Mouse (Mus musculus): ENCODE measurements at regions not wholly inside any gene's neighbourhood (a gene's known extent, or its start where the extent isn't known, plus 50 kb on each side); places are given as distances from the start of the nearest gene placed in this dataset.
"Not testable (repeated sequence)": the region's sequence is repeated elsewhere in the genome, so short reads cannot be mapped to it uniquely, and the experiment has no call there.

GRCm38 (mm10) chr4:71454811-71455210 lies 303.0 kb downstream of the Gm11232 start:
- WGBS: 39% methylated on average over 3 of the region's 3 CpGs
- H3K27me3 ChIP-seq (ENCODE audit: control insufficient read depth, insufficient read depth, low read depth, low read length): no peaks in the 10 kb centered on the region
- no peak for ATAC-seq

GRCm38 (mm10) chr4:71453499-71453898 lies 304.3 kb downstream of the Gm11232 start:
- H3K4me1 ChIP-seq (ENCODE audit: control insufficient read depth, insufficient read depth, low read length): no peaks in the 10 kb centered on the region
- WGBS: 88% methylated on average over 3 of the region's 3 CpGs
- no peaks in the 10 kb centered on the region for H3K27me3 ChIP-seq (ENCODE audit: control insufficient read depth, insufficient read depth, low read depth, low read length)
- H3K9me3 ChIP-seq (replicated peaks; ENCODE audit: control insufficient read depth, low read length, poor library complexity, severe bottlenecking): no peaks in the 10 kb centered on the region
- no peak for ATAC-seq
- no peak overlapping the region for H3K4me2 ChIP-seq (ENCODE audit: low read length)
- H3K27ac ChIP-seq (ENCODE audit: low read length): no peak overlapping the region
- no peaks in the 10 kb centered on the region for H3K36me3 ChIP-seq (ENCODE audit: control insufficient read depth, insufficient read depth, low read length)
- no peak overlapping the region for H3K4me3 ChIP-seq (ENCODE audit: low read depth, low read length)
- H3K9ac ChIP-seq (ENCODE audit: low read depth, low read length): no peak overlapping the region

More at GRCm38 (mm10) chr4:71454811-71455210, 303.0 kb downstream of the Gm11232 start:
- Histone ChIP-seq H3K9ac (ENCODE audit: low read depth, low read length) (no peak overlapping the region), H3K27ac (ENCODE audit: low read length) (no peak overlapping the region), H3K4me3 (ENCODE audit: low read depth, low read length) (no peak overlapping the region), H3K4me1 (ENCODE audit: control insufficient read depth, insufficient read depth, low read length) (no peaks in the 10 kb centered on the region), H3K4me2 (ENCODE audit: low read length) (no peak overlapping the region), H3K36me3 (ENCODE audit: control insufficient read depth, insufficient read depth, low read length) (no peaks in the 10 kb centered on the region), H3K9me3 (replicated peaks; ENCODE audit: control insufficient read depth, low read length, poor library complexity, severe bottlenecking) (no peaks in the 10 kb centered on the region)

GRCm38 (mm10) chr4:71446461-71446860 lies 311.3 kb downstream of the Gm11232 start:
- no peak for ATAC-seq
- WGBS: 90% methylated on average over 2 of the region's 2 CpGs

GRCm38 (mm10) chr4:71431245-71431929 lies 326.4 kb downstream of the Gm11232 start:
- H3K9me3 ChIP-seq (replicated peaks; ENCODE audit: control insufficient read depth, low read length, poor library complexity, severe bottlenecking): no peaks in the 10 kb centered on the region
- no peak overlapping the region for H3K27ac ChIP-seq (ENCODE audit: low read length)
- WGBS: 95% methylated on average over 3 of the region's 3 CpGs
- H3K4me1 ChIP-seq (ENCODE audit: control insufficient read depth, insufficient read depth, low read length): no peaks in the 10 kb centered on the region
- H3K4me2 ChIP-seq (ENCODE audit: low read length): no peak overlapping the region
- no peak for ATAC-seq
- H3K4me3 ChIP-seq (ENCODE audit: low read depth, low read length): no peak overlapping the region
- no peaks in the 10 kb centered on the region for H3K27me3 ChIP-seq (ENCODE audit: control insufficient read depth, insufficient read depth, low read depth, low read length)
- no peaks in the 10 kb centered on the region for H3K36me3 ChIP-seq (ENCODE audit: control insufficient read depth, insufficient read depth, low read length)
- H3K9ac ChIP-seq (ENCODE audit: low read depth, low read length): no peak overlapping the region

More at GRCm38 (mm10) chr4:71446461-71446860, 311.3 kb downstream of the Gm11232 start:
- Histone ChIP-seq H3K36me3 (ENCODE audit: control insufficient read depth, insufficient read depth, low read length) (no peaks in the 10 kb centered on the region), H3K27ac (ENCODE audit: low read length) (no peak overlapping the region), H3K4me2 (ENCODE audit: low read length) (no peak overlapping the region), H3K4me1 (ENCODE audit: control insufficient read depth, insufficient read depth, low read length) (no peaks in the 10 kb centered on the region), H3K9ac (ENCODE audit: low read depth, low read length) (no peak overlapping the region), H3K27me3 (ENCODE audit: control insufficient read depth, insufficient read depth, low read depth, low read length) (no peaks in the 10 kb centered on the region), H3K4me3 (ENCODE audit: low read depth, low read length) (no peak overlapping the region), H3K9me3 (replicated peaks; ENCODE audit: control insufficient read depth, low read length, poor library complexity, severe bottlenecking) (no peaks in the 10 kb centered on the region)

GRCm38 (mm10) chr4:71422121-71422520 lies 335.6 kb downstream of the Gm11232 start:
- H3K27ac ChIP-seq (ENCODE audit: low read length); H3K9me3 ChIP-seq (replicated peaks; ENCODE audit: control insufficient read depth, low read length, poor library complexity, severe bottlenecking); ATAC-seq; H3K36me3 ChIP-seq (ENCODE audit: control insufficient read depth, insufficient read depth, low read length); H3K9ac ChIP-seq (ENCODE audit: low read depth, low read length); H3K4me3 ChIP-seq (ENCODE audit: low read depth, low read length); H3K4me1 ChIP-seq (ENCODE audit: control insufficient read depth, insufficient read depth, low read length); H3K27me3 ChIP-seq (ENCODE audit: control insufficient read depth, insufficient read depth, low read depth, low read length); H3K4me2 ChIP-seq (ENCODE audit: low read length): not testable (repeated sequence)
- 90% methylated on average over 7 of the region's 7 CpGs for WGBS

GRCm38 (mm10) chr4:71409867-71410266 lies 347.9 kb downstream of the Gm11232 start:
- Histone ChIP-seq H3K4me2 (ENCODE audit: low read length) (no peak overlapping the region), H3K4me3 (ENCODE audit: low read depth, low read length) (no peak overlapping the region), H3K4me1 (ENCODE audit: control insufficient read depth, insufficient read depth, low read length) (no peaks in the 10 kb centered on the region), H3K27me3 (ENCODE audit: control insufficient read depth, insufficient read depth, low read depth, low read length) (no peaks in the 10 kb centered on the region), H3K27ac (ENCODE audit: low read length) (no peak overlapping the region), H3K9ac (ENCODE audit: low read depth, low read length) (no peak overlapping the region), H3K36me3 (ENCODE audit: control insufficient read depth, insufficient read depth, low read length) (no peaks in the 10 kb centered on the region), H3K9me3 (replicated peaks; ENCODE audit: control insufficient read depth, low read length, poor library complexity, severe bottlenecking) (no peaks in the 10 kb centered on the region)
- no peak for ATAC-seq

GRCm38 (mm10) chr4:71390444-71390843 lies 367.3 kb downstream of the Gm11232 start:
- no peak for ATAC-seq
- no peaks in the 10 kb centered on the region for H3K27me3 ChIP-seq (ENCODE audit: control insufficient read depth, insufficient read depth, low read depth, low read length)
- no peaks in the 10 kb centered on the region for H3K36me3 ChIP-seq (ENCODE audit: control insufficient read depth, insufficient read depth, low read length)
- H3K9ac ChIP-seq (ENCODE audit: low read depth, low read length): no peak overlapping the region
- 94% methylated on average over 1 of the region's 1 CpGs for WGBS
- H3K27ac ChIP-seq (ENCODE audit: low read length): no peak overlapping the region
- no peaks in the 10 kb centered on the region for H3K4me1 ChIP-seq (ENCODE audit: control insufficient read depth, insufficient read depth, low read length)
- H3K4me2 ChIP-seq (ENCODE audit: low read length): no peak overlapping the region
- H3K4me3 ChIP-seq (ENCODE audit: low read depth, low read length): no peak overlapping the region
- H3K9me3 ChIP-seq (replicated peaks; ENCODE audit: control insufficient read depth, low read length, poor library complexity, severe bottlenecking): no peaks in the 10 kb centered on the region

GRCm38 (mm10) chr4:71369276-71369675 lies 388.5 kb downstream of the Gm11232 start:
- no peak overlapping the region for H3K9ac ChIP-seq (ENCODE audit: low read depth, low read length)
- no peaks in the 10 kb centered on the region for H3K4me1 ChIP-seq (ENCODE audit: control insufficient read depth, insufficient read depth, low read length)
- H3K27me3 ChIP-seq (ENCODE audit: control insufficient read depth, insufficient read depth, low read depth, low read length): no peaks in the 10 kb centered on the region
- no peaks in the 10 kb centered on the region for H3K9me3 ChIP-seq (replicated peaks; ENCODE audit: control insufficient read depth, low read length, poor library complexity, severe bottlenecking)
- no peak overlapping the region for H3K4me3 ChIP-seq (ENCODE audit: low read depth, low read length)
- H3K36me3 ChIP-seq (ENCODE audit: control insufficient read depth, insufficient read depth, low read length): no peaks in the 10 kb centered on the region
- ATAC-seq: no peak
- WGBS: 99% methylated on average over 5 of the region's 5 CpGs
- H3K4me2 ChIP-seq (ENCODE audit: low read length): no peak overlapping the region
- no peak overlapping the region for H3K27ac ChIP-seq (ENCODE audit: low read length)

- no peak overlapping the region for H3K9ac ChIP-seq (ENCODE audit: low read depth, low read length)
- H3K27ac ChIP-seq (ENCODE audit: low read length): no peak overlapping the region
- H3K36me3 ChIP-seq (ENCODE audit: control insufficient read depth, insufficient read depth, low read length): no peaks in the 10 kb centered on the region
- 81% methylated on average over 1 of the region's 1 CpGs for WGBS
- H3K27me3 ChIP-seq (ENCODE audit: control insufficient read depth, insufficient read depth, low read depth, low read length): no peaks in the 10 kb centered on the region
- no peak for ATAC-seq
- H3K4me1 ChIP-seq (ENCODE audit: control insufficient read depth, insufficient read depth, low read length): no peaks in the 10 kb centered on the region
- H3K9me3 ChIP-seq (replicated peaks; ENCODE audit: control insufficient read depth, low read length, poor library complexity, severe bottlenecking): no peaks in the 10 kb centered on the region
- H3K4me2 ChIP-seq (ENCODE audit: low read length): no peak overlapping the region
- no peak overlapping the region for H3K4me3 ChIP-seq (ENCODE audit: low read depth, low read length)
These were observed 394.0 kb downstream of the Gm11232 start for GRCm38 (mm10) chr4:71363761-71364160.
